Mouse (Mus musculus) neural tube, embryonic 11.5 days (tissue): ENCODE measurements around the gene Exosc8. TPM values are rescaled to one million over a fixed set of nuclear protein-coding genes. Genes with fewer than 3 reads are reported as not detected.

ENCODE experiments used
- polyA plus RNA-seq: library from polyadenylated mRNA; unstranded; fragments of >200 nt; fragmentation: Nextera tagmentation; extraction: Ambion mirVana; gene quantifications from 2 replicates; pipeline ENCODE4 v1.2.1, GENCODE M21; 2014

Gene Exosc8
- polyA plus RNA-seq, 1 experiment from 2014 or later = 138 TPM

Other genes starting within 250 kb of the Exosc8 start
- 109 and 114 TPM in 2 replicates for gene Supt20, start 42.6 kb downstream of the Exosc8 start, polyA plus RNA-seq
- 0.41 TPM in 1 of 2 replicates, not detected in the other for gene Gm21958, start 21.0 kb downstream of the Exosc8 start, polyA plus RNA-seq
- gene Alg5, start 146 bp upstream of the Exosc8 start, polyA plus RNA-seq = 38.4 and 38.6 TPM in 2 replicates
- gene Smad9, start 20.2 kb upstream of the Exosc8 start, polyA plus RNA-seq = 0.43 and 0.57 TPM in 2 replicates
- 50.4 and 56.6 TPM in 2 replicates for gene Rfxap, start 72.4 kb upstream of the Exosc8 start, polyA plus RNA-seq
- gene Sertm1, start 180.5 kb upstream of the Exosc8 start, polyA plus RNA-seq = 0.29 and 0.57 TPM in 2 replicates